ENCODE assay signal across 12 mouse cellular contexts in genomic region chr15:99526681-99527080, GRCm38 (mm10). TPM values are rescaled to one million over a fixed set of nuclear protein-coding genes. Genes with fewer than 3 reads are reported as not detected.
DNase-seq lines count a peak whose midpoint lies in the region; ATAC-seq and TF ChIP-seq lines count a peak whose summit lies in the region.
"Had no signal": no experiment of that assay in that cellular context is flagged by ENCODE, and none has a peak within 500 bp of the region (broad histone marks: within the 10 kb centered on the region; RNA-seq: fewer than 3 reads in every experiment).

No protein-coding gene starts in this region.

- peaks cover 28% of the 10 kb centered on the region for H3K4me1 ChIP-seq in neural tube, embryonic 13.5 days (replicated peaks)
- H3K4me1 ChIP-seq in forebrain, postnatal 0 days (ENCODE audit: insufficient read depth): 0 out of 2 replicates have a peak, but pooled peaks cover 8% of the 10 kb centered on the region
- H3K4me1 ChIP-seq in lung, embryonic 14.5 days (ENCODE audit: insufficient read depth): peaks cover 11% of the 10 kb centered on the region; the same call in 1 of the 2 replicates

- no peak for ATAC-seq in neural tube, embryonic 13.5 days (ENCODE audit: low read depth)
- peak; percentile 19; the same call in 1 of the 2 replicates for ATAC-seq in forebrain, postnatal 0 days
- peak; percentile 95 for ATAC-seq in lung, embryonic 14.5 days (ENCODE audit: insufficient read depth)

- H3K9me3 ChIP-seq in neural tube, embryonic 13.5 days: no peaks in the 10 kb centered on the region
- H3K9me3 ChIP-seq in forebrain, postnatal 0 days (ENCODE audit: low read length): no peaks in the 10 kb centered on the region
- H3K9me3 ChIP-seq in lung, embryonic 14.5 days (ENCODE audit: low read depth, low read length): no peaks in the 10 kb centered on the region
- H3K9me3 ChIP-seq: limb, embryonic 12.5 days had no signal

- no peaks in the 10 kb centered on the region for H3K36me3 ChIP-seq in neural tube, embryonic 13.5 days
- H3K36me3 ChIP-seq in forebrain, postnatal 0 days (ENCODE audit: insufficient read depth): 0 out of 2 replicates have a peak, but pooled peaks cover 5% of the 10 kb centered on the region
- no peaks in the 10 kb centered on the region for H3K36me3 ChIP-seq in lung, embryonic 14.5 days (ENCODE audit: insufficient read depth)
- H3K36me3 ChIP-seq: limb, embryonic 12.5 days had no signal

- DNase-seq in neural tube, embryonic 10.5 days (ENCODE audit: extremely low spot score, low spot score): no peak
- peak; percentile 45 for DNase-seq in forebrain, postnatal 0 days
- DNase-seq in lung, embryonic 14.5 days: peak; percentile 84
- peak; percentile 39 for DNase-seq in right cerebral cortex, postnatal 14 days
- no peak for DNase-seq in gastrocnemius, postnatal 4 days (ENCODE audit: low spot score in 2 of 2)
- no peak for DNase-seq in thymus, postnatal 25 days
- no peak for DNase-seq in heart, adult 8-10 months (ENCODE audit: low spot score)
- DNase-seq: adrenal gland, adult 2 months had no signal

- 65% methylated on average over 2 of the region's 2 CpGs for WGBS in neural tube, embryonic 13.5 days
- 49% methylated on average over 2 of the region's 2 CpGs for WGBS in forebrain, postnatal 0 days
- 29% methylated on average over 2 of the region's 2 CpGs for WGBS in lung, embryonic 14.5 days

- peaks cover 6% of the 10 kb centered on the region for H3K27me3 ChIP-seq in neural tube, embryonic 13.5 days
- H3K27me3 ChIP-seq in forebrain, postnatal 0 days (ENCODE audit: insufficient read depth, low read length): no peaks in the 10 kb centered on the region
- peaks cover 3% of the 10 kb centered on the region; the same call in 1 of the 2 replicates for H3K27me3 ChIP-seq in lung, embryonic 14.5 days (ENCODE audit: insufficient read depth, low read length)

- no peak for TF ChIP-seq CTCF in forebrain, postnatal 0 days (IDR thresholded peaks at IDR 0.05; ENCODE audit: low read depth)
- TF ChIP-seq CTCF in lung, embryonic 14.5 days (IDR thresholded peaks at IDR 0.05; ENCODE audit: low read depth): no peak

- no peak overlapping the region for H3K27ac ChIP-seq in neural tube, embryonic 13.5 days (replicated peaks)
- peak overlapping the region; percentile 91 for H3K27ac ChIP-seq in forebrain, postnatal 0 days (ENCODE audit: low read depth, low read length)
- peak overlapping the region; percentile 65; the same call in 1 of the 2 replicates for H3K27ac ChIP-seq in lung, embryonic 14.5 days (ENCODE audit: low read depth)
- H3K27ac ChIP-seq: limb, embryonic 12.5 days had no signal

- H3K4me2 ChIP-seq in neural tube, embryonic 13.5 days: peak overlapping the region; percentile 56
- H3K4me2 ChIP-seq in forebrain, postnatal 0 days (ENCODE audit: low read depth): peak overlapping the region; percentile 68
- H3K4me2 ChIP-seq in lung, embryonic 14.5 days: no peak overlapping the region
- H3K4me2 ChIP-seq: limb, embryonic 12.5 days had no signal

- H3K4me3 ChIP-seq in neural tube, embryonic 13.5 days: peak overlapping the region; percentile 30; the same call in 1 of the 2 replicates
- peak overlapping the region; percentile 38; the same call in 1 of the 2 replicates for H3K4me3 ChIP-seq in forebrain, postnatal 0 days (ENCODE audit: low read depth, low read length)
- no peak overlapping the region for H3K4me3 ChIP-seq in lung, embryonic 14.5 days (ENCODE audit: low read depth, low read length)
- H3K4me3 ChIP-seq: limb, embryonic 12.5 days had no signal

- H3K9ac ChIP-seq in neural tube, embryonic 13.5 days: peak overlapping the region; percentile 60
- peak overlapping the region; percentile 63; the same call in 1 of the 2 replicates for H3K9ac ChIP-seq in forebrain, postnatal 0 days
- no peak overlapping the region for H3K9ac ChIP-seq in lung, embryonic 14.5 days
- H3K9ac ChIP-seq: limb, embryonic 12.5 days had no signal

RNA-seq across cellular contexts. Expression of gene Faim2, which starts 1.3 kb away (rescaled TPM):
- 22.2 and 23.8 TPM in 2 replicates for polyA plus RNA-seq in neural tube, embryonic 13.5 days (2015; fragmentation: Nextera tagmentation; extraction: Ambion mirVana)
- 19.2 and 25.6 TPM in 2 replicates for total RNA-seq in forebrain, postnatal 0 days (2014; rRNA removed)
- polyA plus RNA-seq in forebrain, postnatal 0 days (2015; fragmentation: Nextera tagmentation; extraction: Ambion mirVana): 44.6 and 57.4 TPM in 2 replicates
- 1.4 and 1.5 TPM in 2 replicates for polyA plus RNA-seq in lung, embryonic 14.5 days (2014; fragmentation: Nextera tagmentation; extraction: Ambion mirVana)
- total RNA-seq in gastrocnemius, postnatal 4 days (2021): not detected
- under 1 TPM in 3 of 4 experiments, not detected in 1; 0.13 to 0.25 (median 0.14) TPM for total RNA-seq in heart, adult 8-10 months (2022)
- total RNA-seq: common myeloid progenitor, adult 5-6 weeks had no signal

RNA-seq across cellular contexts. Expression of gene Bcdin3d, which starts 52.2 kb away (rescaled TPM):
- 19.6 and 21.4 TPM in 2 replicates for polyA plus RNA-seq in neural tube, embryonic 13.5 days (2015; fragmentation: Nextera tagmentation; extraction: Ambion mirVana)
- 12.1 and 17.5 TPM in 2 replicates for total RNA-seq in forebrain, postnatal 0 days (2014; rRNA removed)
- 12.8 and 15.7 TPM in 2 replicates for polyA plus RNA-seq in forebrain, postnatal 0 days (2015; fragmentation: Nextera tagmentation; extraction: Ambion mirVana)
- polyA plus RNA-seq in lung, embryonic 14.5 days (2014; fragmentation: Nextera tagmentation; extraction: Ambion mirVana): 13.2 and 16.1 TPM in 2 replicates
- total RNA-seq in gastrocnemius, postnatal 4 days (2021): 1 to 10 TPM; 7.2 to 7.4 TPM
- total RNA-seq in heart, adult 8-10 months (2022): 1 to 10 TPM; 3.0 to 3.4 (median 3.3) TPM

RNA-seq across cellular contexts. Expression of gene Aqp2, which starts 52.2 kb away (rescaled TPM):
- not detected in 2 replicates for polyA plus RNA-seq in neural tube, embryonic 13.5 days (2015; fragmentation: Nextera tagmentation; extraction: Ambion mirVana)
- not detected in 2 replicates for total RNA-seq in forebrain, postnatal 0 days (2014; rRNA removed)
- not detected in 2 replicates for polyA plus RNA-seq in forebrain, postnatal 0 days (2015; fragmentation: Nextera tagmentation; extraction: Ambion mirVana)
- not detected in 2 replicates for polyA plus RNA-seq in lung, embryonic 14.5 days (2014; fragmentation: Nextera tagmentation; extraction: Ambion mirVana)
- not detected for total RNA-seq in gastrocnemius, postnatal 4 days (2021)
- total RNA-seq in heart, adult 8-10 months (2022): not detected
- total RNA-seq: common myeloid progenitor, adult 5-6 weeks; MEL had no signal
- polyA plus RNA-seq: limb, embryonic 12.5 days had no signal

Comparison
In these comparisons a context has a peak if more than half of its experiments do, and no peak if none do; other contexts are left out.
1. DNase-seq: peak in forebrain, postnatal 0 days (single experiment), lung, embryonic 14.5 days (single experiment) and right cerebral cortex, postnatal 14 days (single experiment); none in neural tube, embryonic 10.5 days (single experiment), gastrocnemius, postnatal 4 days (0 of 2), thymus, postnatal 25 days (single experiment) and heart, adult 8-10 months (single experiment).
2. RNA of gene Faim2, which starts 1.3 kb away (total RNA-seq): 19.2 to 25.6 TPM in forebrain, postnatal 0 days; not detected in gastrocnemius, postnatal 4 days and 0.13 to 0.25 TPM in heart, adult 8-10 months; every median in the first group is over 10 times any median in the second.